Mouse (Mus musculus) liver, embryonic 11.5 days (tissue): ENCODE measurements around the gene Zcchc10. TPM values are rescaled to one million over a fixed set of nuclear protein-coding genes. Genes with fewer than 3 reads are reported as not detected.
A peak's percentile ranks its signal among the peaks of the same experiment; 100 is the strongest.
"Not testable (repeated sequence)": the region's sequence is repeated elsewhere in the genome, so short reads cannot be mapped to it uniquely, and the experiment has no call there.

ENCODE experiments used
- ATAC-seq: fragments of 200-750 bp; cut with Nextera tagmentation; replicated peaks from 2 replicates; pipeline ENCODE4 v1.8.0; 2017; ENCODE audit warnings: moderate number of reproducible peaks, mild to moderate bottlenecking, moderate TSS enrichment, moderate library complexity; ENCODE audit not compliant: low FRiP score
- DNase-seq: peaks from one replicate; pipeline ENCODE4 v3.0.0-alpha.2; 2017; ENCODE audit warnings: low spot score
- H3K27ac ChIP-seq: fragments of 300-500 bp; sonication (generic); 2 replicates; pipeline ENCODE4 v1.5.1; 2014; ENCODE audit warnings: mild to moderate bottlenecking, low read depth, low read length, control low read depth
- H3K27me3 ChIP-seq: fragments of 300-500 bp; sonication (generic); replicated peaks from 2 replicates; pipeline ENCODE4 v1.6.1; 2014; ENCODE audit warnings: low read length, mixed read lengths; ENCODE audit not compliant: control insufficient read depth, insufficient read depth
- H3K36me3 ChIP-seq: fragments of 300-500 bp; sonication (generic); 2 replicates; pipeline ENCODE4 v1.6.1; 2014; ENCODE audit warnings: mild to moderate bottlenecking, low read length, moderate library complexity, mixed read lengths; ENCODE audit not compliant: control insufficient read depth, insufficient read depth
- H3K4me1 ChIP-seq: fragments of 300-500 bp; sonication (generic); replicated peaks from 2 replicates; pipeline ENCODE4 v1.6.1; 2014; ENCODE audit warnings: low read length, mixed read lengths; ENCODE audit not compliant: control insufficient read depth, insufficient read depth
- H3K4me2 ChIP-seq: fragments of 300-500 bp; sonication (generic); 2 replicates; pipeline ENCODE4 v1.6.1; 2014; ENCODE audit warnings: mild to moderate bottlenecking, control low read depth, moderate library complexity
- H3K4me3 ChIP-seq: fragments of 300-500 bp; sonication (generic); 2 replicates; pipeline ENCODE4 v1.5.1; 2014; ENCODE audit warnings: low read depth, low read length, control low read depth
- H3K9ac ChIP-seq: fragments of 300-500 bp; sonication (generic); 2 replicates; pipeline ENCODE4 v1.6.1; 2014; ENCODE audit warnings: low read depth, low read length, control low read depth
- H3K9me3 ChIP-seq: fragments of 300-500 bp; sonication (generic); 2 replicates; pipeline ENCODE4 v1.6.1; 2016; ENCODE audit warnings: low read length, inconsistent platforms, mixed read lengths; ENCODE audit not compliant: control insufficient read depth
- WGBS: fragments of 180-500 bp; shearing (Covaris S2); extraction: QIAGEN DNeasy Blood & Tissue Kit; methylation state at CpG from one replicate; pipeline ENCODE4 v1.1.7; 2014; 5-methylcytosine and 5-hydroxymethylcytosine counted together
- polyA plus RNA-seq: library from polyadenylated mRNA; unstranded; fragments of >200 nt; fragmentation: Nextera tagmentation; extraction: Ambion mirVana; gene quantifications from 2 replicates; pipeline ENCODE4 v1.2.1, GENCODE M21; 2014

The Zcchc10 gene
- polyA plus RNA-seq, 1 experiment from 2014 or later, result 36.7 TPM

DNA sequence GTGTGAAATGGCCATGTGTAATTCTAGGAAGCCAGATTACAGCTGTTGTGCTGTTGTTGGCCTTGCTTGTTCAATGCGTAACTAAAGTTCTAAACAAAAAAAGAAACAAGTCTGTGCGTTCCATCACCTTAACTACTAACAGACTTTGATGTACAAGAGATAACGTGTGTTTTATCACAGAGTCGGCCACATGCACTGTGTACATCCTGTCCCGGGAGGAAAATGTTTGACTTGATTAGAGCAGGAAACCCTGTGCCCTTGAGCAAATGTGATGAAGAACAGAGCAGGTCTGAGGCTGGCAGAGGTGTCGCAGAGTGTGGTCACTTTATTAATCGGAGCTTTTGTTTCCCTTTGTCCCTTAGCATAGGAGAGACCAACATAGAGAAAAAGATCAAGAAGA is 5.8 kb downstream of the Zcchc10 start:
- Histone ChIP-seq H3K36me3 (peaks cover 34% of the 10 kb centered on the region), H3K4me3 (no peak overlapping the region), H3K9me3 (no peaks in the 10 kb centered on the region), H3K4me1 (peaks cover 6% of the 10 kb centered on the region), H3K4me2 (no peak overlapping the region), H3K27ac (no peak overlapping the region), H3K27me3 (no peaks in the 10 kb centered on the region), H3K9ac (no peak overlapping the region)
- 57% methylated on average over 7 of the region's 7 CpGs for WGBS
- DNase-seq (no peak), ATAC-seq (no peak)

DNA sequence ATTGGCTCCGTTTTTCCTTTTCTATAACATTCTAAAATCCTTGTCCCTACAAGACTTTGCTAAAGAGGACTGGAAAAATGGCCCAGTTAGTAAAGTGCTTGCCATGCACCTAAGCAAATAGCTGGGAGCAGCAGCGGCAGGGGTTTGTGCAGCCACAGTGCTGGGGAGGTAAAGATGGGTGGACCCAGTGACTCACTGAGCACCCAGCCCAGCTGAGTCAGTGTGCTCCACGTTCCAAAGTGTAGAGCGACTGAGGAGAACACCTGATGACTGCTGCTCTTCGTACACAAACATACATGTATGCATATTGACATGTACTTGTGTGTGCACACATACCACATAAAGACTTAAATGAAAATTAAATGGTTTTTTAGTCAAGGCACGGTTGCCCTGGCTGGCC is 6.6 kb downstream of the Zcchc10 start:
- 85% methylated on average over 6 of the region's 6 CpGs for WGBS
- Histone ChIP-seq H3K9ac (no peak overlapping the region), H3K27me3 (no peaks in the 10 kb centered on the region), H3K9me3 (no peaks in the 10 kb centered on the region), H3K27ac (no peak overlapping the region), H3K4me1 (peaks cover 6% of the 10 kb centered on the region), H3K36me3 (peaks cover 34% of the 10 kb centered on the region), H3K4me3 (no peak overlapping the region), H3K4me2 (no peak overlapping the region)
- no peak for ATAC-seq
- no peak for DNase-seq

DNA sequence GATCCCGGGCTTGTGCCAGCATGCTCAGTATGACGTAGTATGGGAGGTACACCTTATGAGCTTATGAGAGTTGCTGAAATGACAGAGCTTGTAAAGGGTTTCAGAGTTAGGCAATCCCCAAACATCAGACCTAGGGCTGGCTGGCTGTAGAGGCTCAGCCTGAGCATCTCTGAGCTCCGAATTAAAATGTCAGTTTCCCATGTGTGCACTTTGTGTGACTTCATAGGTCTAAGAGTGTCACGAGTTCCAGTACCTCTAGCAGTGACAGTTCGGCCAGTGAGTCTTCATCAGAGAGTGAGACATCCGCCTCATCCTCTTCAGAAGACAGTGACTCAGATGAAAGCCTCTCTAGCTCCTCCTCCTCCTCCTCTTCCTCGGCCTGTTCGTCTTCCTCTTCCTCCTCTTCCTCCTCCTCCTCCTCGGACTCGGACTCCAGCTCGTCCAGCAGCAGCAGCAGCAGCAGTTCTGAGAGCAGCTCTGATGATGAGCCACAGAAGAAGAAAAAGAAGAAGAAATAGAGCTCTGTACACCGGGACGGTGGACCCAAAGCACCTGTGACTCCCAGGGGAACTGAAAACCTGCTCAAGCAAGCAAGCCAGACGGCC is 7.7 kb downstream of the Zcchc10 start:
- H3K27me3 ChIP-seq, result no peaks in the 10 kb centered on the region
- H3K4me2 ChIP-seq, result no peak overlapping the region
- ATAC-seq, result no peak
- H3K9ac ChIP-seq, result no peak overlapping the region
- no peak overlapping the region for H3K27ac ChIP-seq
- no peaks in the 10 kb centered on the region for H3K9me3 ChIP-seq
- peaks cover 32% of the 10 kb centered on the region for H3K36me3 ChIP-seq
- no peak overlapping the region for H3K4me3 ChIP-seq
- H3K4me1 ChIP-seq, result peaks cover 10% of the 10 kb centered on the region
- WGBS, result 73% methylated on average over 14 of the region's 14 CpGs
- DNase-seq, result no peak

DNA sequence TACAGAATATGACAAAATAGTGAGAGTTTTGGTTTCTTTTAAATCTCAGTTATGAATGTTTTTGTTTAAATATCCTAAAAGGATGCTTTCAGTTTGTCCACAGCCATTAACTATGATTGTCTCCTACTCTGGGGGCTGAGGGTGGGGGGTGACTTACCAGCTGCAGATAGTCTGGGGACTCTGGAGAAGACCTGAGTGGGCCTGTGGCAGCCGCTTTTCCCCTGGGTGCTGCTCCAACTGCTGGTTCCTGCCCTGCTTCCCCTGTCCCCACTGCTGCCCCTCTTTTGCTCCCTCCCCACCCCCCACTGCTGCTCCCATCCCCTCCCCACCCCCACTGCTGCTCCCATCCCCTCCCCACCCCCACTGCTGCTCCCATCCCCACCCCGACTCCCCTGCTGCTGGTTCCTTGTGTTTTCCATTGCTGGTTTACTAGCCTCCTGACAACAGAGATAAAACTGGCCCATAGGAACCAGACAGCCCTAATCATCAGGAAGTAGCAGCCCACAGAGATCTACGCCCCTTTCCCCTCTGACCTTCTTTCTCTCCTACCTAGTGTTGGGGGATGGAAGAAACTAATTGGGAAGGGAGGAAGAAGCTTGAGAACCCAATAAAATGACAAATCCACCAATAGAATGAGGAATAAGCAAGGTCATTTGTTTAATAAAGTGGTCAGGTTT is 11.2 kb downstream of the Zcchc10 start:
- no peaks in the 10 kb centered on the region for H3K27me3 ChIP-seq
- 0 out of 2 replicates have a peak overlapping the region, but pooled peaks have one; percentile 12 for H3K4me2 ChIP-seq
- no peak overlapping the region for H3K4me3 ChIP-seq
- no peak overlapping the region for H3K9ac ChIP-seq
- peak; percentile 53 for ATAC-seq
- WGBS, result 16% methylated on average over 3 of the region's 3 CpGs
- peaks cover 12% of the 10 kb centered on the region for H3K36me3 ChIP-seq
- H3K27ac ChIP-seq, result no peak overlapping the region
- H3K9me3 ChIP-seq, result no peaks in the 10 kb centered on the region
- no peak for DNase-seq
- peaks cover 8% of the 10 kb centered on the region for H3K4me1 ChIP-seq

DNA sequence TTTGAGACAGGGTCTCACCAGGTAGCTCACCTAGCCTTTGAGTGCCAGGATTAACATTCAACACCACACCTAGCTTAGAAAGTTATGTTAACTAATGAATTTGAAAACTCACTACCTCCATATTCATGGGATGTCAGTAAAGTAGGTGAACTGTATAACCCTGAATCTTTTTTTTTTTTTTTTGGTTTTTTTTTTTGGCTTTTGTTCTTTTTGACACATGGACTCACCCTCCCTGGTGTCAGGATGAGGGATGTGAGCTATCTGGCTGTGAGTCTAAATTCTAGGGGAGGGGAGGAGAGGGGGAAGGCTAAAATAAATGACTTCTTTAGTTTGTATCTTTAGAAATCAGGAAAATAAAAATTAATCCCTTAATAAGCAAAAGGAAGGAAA is 11.7 kb downstream of the Zcchc10 start:
- ATAC-seq, result no peak
- no peak overlapping the region for H3K9ac ChIP-seq
- no peaks in the 10 kb centered on the region for H3K27me3 ChIP-seq
- no peak overlapping the region for H3K4me3 ChIP-seq
- no peaks in the 10 kb centered on the region for H3K9me3 ChIP-seq
- no peak overlapping the region for H3K27ac ChIP-seq
- no peak for DNase-seq
- H3K4me1 ChIP-seq, result peaks cover 8% of the 10 kb centered on the region
- peaks cover 7% of the 10 kb centered on the region for H3K36me3 ChIP-seq
- H3K4me2 ChIP-seq, result no peak overlapping the region

DNA sequence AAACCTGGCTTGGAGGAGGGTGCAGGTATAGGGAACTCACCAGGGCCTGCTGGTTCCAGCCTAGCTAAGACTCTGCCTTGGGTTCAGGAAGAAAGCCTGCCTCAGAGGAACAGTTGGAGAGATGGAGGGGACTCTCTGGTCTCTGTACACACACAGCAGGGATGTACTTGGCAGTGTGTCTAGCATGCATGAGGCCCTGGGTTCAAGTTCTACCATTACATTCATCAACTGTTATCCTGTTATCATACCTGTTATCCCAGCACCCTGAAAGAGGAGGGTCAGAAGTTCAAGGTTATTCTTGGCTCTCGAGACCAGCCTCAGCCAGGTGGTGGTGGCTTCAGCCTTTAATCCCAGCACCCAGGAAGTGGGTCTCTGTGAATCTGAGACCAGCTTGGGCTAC is 12.4 kb downstream of the Zcchc10 start:
- peaks cover 5% of the 10 kb centered on the region; the same call in 1 of the 2 replicates for H3K36me3 ChIP-seq
- no peak overlapping the region for H3K4me2 ChIP-seq
- H3K27ac ChIP-seq, result no peak overlapping the region
- no peaks in the 10 kb centered on the region for H3K9me3 ChIP-seq
- no peak overlapping the region for H3K9ac ChIP-seq
- peaks cover 8% of the 10 kb centered on the region for H3K4me1 ChIP-seq
- 72% methylated on average over 1 of the region's 1 CpGs for WGBS
- H3K27me3 ChIP-seq, result no peaks in the 10 kb centered on the region
- no peak for ATAC-seq
- DNase-seq, result no peak
- no peak overlapping the region for H3K4me3 ChIP-seq

DNA sequence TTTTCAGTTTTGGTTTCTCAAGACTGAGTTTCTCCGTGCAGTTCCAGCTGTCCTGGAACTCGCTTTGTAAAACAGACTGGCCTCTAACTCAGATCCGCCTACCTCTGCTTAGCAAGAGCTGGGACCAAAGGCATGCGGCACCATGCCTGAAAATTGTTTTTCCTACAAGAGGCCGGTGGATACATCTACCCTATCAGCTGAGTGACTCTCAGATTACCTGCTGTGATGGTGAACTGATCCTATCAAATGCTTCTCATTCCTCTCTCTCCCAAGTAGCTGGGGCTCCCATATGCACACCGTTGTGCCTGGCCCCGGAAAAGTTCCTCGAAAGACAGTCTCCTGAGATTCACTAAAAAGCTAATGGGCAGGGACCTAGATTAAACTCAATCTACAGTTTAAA is 13.2 kb downstream of the Zcchc10 start:
- no peak overlapping the region for H3K27ac ChIP-seq
- H3K36me3 ChIP-seq, result no peaks in the 10 kb centered on the region
- no peak overlapping the region for H3K4me2 ChIP-seq
- H3K9me3 ChIP-seq, result no peaks in the 10 kb centered on the region
- ATAC-seq, result no peak
- 81% methylated on average over 8 of the region's 8 CpGs for WGBS
- DNase-seq, result no peak
- no peak overlapping the region for H3K9ac ChIP-seq
- H3K4me3 ChIP-seq, result no peak overlapping the region
- H3K27me3 ChIP-seq, result no peaks in the 10 kb centered on the region
- peaks cover 8% of the 10 kb centered on the region for H3K4me1 ChIP-seq

DNA sequence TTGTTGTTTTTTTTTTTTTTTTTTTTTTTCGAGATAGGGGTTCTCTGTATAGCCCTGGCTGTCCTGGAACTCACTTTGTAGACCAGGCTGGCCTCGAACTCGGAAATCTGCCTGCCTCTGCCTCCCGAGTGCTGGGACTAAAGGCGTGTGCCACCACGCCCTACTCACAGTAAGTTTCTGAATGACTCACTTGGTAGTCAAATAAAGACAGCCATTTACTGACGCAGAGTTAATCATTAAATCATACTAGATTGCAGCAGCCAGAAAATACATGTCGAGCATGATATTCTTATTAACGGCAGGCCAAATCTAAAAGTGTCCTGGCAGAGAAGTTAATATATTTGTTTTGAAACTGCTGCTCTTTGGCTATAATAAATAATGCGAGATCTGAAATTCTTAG is 16.5 kb downstream of the Zcchc10 start:
- H3K4me1 ChIP-seq, result peaks cover 13% of the 10 kb centered on the region
- H3K27me3 ChIP-seq, H3K4me3 ChIP-seq, ATAC-seq, H3K9ac ChIP-seq, DNase-seq, H3K36me3 ChIP-seq, H3K4me2 ChIP-seq, H3K9me3 ChIP-seq, H3K27ac ChIP-seq: not testable (repeated sequence)
- 79% methylated on average over 10 of the region's 10 CpGs for WGBS

DNA sequence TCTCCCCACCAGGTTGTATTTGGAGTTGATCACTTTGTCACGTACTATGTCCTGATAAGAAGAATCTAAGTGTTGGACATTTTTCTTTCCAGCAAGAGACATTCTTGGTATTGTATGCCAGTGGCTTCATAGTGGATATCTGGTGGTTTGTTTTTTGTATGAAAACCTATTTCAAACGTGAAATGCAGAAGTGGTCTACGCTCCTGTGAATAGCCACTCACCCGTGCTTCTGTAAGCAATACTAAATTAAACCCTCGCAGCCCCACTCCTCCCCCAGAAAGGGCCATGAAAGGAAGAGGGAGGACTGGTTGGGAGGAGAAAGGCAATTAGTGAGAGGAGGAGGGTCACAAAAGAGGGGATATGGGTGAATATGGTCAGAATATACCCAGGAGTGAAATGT is 18.2 kb downstream of the Zcchc10 start:
- Histone ChIP-seq H3K27ac (no peak overlapping the region), H3K4me2 (no peak overlapping the region), H3K4me3 (no peak overlapping the region), H3K4me1 (peaks cover 8% of the 10 kb centered on the region), H3K36me3 (no peaks in the 10 kb centered on the region), H3K27me3 (no peaks in the 10 kb centered on the region), H3K9ac (no peak overlapping the region), H3K9me3 (no peaks in the 10 kb centered on the region)
- no peak for DNase-seq
- whole genome bisulfite sequencing, result 37% methylated on average over 5 of the region's 5 CpGs
- ATAC-seq, result no peak
